Mouse (Mus musculus): ENCODE results near the gene Cabin1.

The Cabin1 gene

DNA sequence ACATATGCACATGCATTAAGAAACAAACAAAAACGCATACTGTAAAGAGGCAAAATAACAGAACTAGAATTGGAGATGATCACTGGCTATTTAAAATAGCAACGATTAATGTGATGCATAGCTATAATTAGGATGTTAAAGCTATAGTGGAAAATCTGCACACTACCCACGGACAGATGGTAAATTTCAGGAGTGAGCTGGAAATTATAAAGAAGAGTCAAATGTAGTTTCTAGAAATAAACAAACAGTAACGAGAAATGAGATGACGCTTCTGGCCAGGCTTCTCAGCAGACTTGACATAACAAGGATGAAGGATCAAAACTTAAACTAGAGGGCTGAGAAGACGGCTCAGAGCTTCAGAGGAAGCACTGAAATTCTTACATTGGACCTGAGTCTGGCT is 62.9 kb downstream of the Cabin1 start:
- DNase-seq (ENCODE audit: low read depth): no peak

DNA sequence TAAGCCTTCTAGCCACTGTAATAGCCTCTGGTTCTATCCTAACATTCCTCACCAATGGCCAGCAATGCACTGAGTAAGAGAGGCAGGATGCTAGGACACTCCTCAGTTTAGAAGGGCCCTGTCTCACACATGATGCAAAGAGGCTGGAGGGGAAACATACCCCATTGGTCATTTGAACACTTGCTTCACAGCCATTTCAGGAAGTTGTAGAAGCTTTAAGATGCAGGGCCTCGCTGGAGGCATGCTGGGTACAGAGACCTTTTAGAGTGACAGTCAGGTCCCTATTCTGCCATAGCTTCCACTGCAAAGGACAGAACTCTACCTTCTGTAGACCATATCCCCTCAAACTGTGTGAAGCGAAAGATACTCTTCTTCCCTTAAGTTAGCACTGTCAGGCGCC is 66.4 kb downstream of the Cabin1 start:
- no peak for DNase-seq (ENCODE audit: low read depth)

- peak; percentile 90 for DNase-seq (ENCODE audit: low read depth)
Observed at GRCm38 (mm10) chr10:75696597-75697355, 67.4 kb downstream of the Cabin1 start.

GRCm38 (mm10) chr10:75695521-75695920 is 68.6 kb downstream of the Cabin1 start:
- DNase-seq (ENCODE audit: low read depth): no peak

- DNase-seq (ENCODE audit: low read depth): no peak
Observed at GRCm38 (mm10) chr10:75695078-75695477, 69.1 kb downstream of the Cabin1 start.

DNA sequence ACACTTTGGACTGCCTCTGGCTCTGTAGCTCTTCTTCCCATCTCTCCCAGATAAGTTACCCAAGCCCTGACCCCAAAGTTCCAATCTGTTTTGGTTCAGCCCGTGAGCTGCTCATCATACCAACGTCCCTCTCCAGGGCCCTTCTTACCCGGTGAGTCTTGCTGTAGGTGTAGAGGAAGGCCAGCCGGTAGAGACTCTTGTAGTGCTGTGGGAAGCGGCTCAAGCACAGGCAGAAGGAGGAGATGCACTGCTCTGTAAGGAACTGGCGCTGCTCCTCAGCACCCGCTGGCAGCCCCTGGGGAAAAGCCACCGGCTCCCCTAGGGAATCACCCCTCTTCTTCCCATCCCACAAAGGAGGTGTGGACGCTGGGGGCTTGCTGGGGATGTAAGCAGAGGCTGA is 69.6 kb downstream of the Cabin1 start:
- DNase-seq (ENCODE audit: low read depth): no peak

DNA sequence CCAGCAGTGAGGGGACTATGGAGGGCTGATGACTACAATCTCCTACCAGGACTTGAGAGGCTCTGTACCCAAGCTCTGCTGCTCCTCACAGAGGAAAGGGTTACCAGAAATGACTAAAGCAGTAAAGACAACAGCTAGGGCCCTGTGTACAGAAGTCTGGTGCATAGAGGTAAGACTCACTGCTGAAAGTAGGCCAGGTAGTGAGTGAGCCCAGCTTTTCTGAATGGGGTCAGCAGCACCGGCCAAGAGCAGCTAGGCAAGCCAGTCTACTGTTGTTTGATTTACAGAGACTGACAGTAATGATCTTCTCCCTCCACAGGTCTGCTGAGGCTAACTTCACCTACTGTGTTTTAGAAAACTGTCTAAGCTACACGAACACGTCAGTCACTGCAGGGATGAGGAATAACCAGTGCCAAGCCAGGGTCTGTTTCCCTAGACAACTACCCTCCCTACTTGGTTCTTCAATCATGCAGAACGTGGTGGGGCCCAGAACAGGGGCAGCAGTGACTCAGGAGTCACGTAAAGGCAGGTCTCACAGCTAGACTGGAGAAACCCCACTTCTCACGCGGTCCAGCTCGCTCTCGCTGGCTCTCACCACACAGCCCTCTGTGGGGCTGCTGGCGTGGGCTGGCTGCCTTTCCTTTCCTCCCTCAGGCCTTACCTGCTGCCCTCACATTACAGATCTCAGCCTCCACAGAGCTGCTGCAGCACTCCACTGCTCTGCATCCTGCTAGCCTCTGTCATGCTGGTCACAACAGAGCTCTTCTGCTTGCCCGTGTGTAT is 70.5 kb downstream of the Cabin1 start:
- DNase-seq (ENCODE audit: low read depth): no peak

DNA sequence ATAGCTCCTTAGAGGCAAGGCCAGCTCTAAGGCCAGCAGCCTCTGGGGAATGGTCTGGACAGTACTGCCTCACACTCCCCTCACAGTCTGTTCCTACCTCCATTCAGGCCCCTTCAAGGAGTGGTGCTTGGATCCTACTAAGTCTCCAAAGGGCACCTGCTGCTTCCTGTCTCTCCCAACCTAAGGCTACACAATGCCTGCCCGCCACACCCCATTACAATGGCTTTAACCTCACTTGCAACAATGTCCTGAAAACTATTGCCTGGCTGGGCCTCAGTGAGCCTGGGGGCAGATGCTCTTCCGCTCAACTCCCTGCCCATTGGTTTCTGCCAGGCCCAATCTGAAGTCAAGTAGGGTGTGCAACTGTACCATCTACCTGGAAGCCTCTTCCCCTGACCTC is 75.5 kb downstream of the Cabin1 start:
- DNase-seq (ENCODE audit: low read depth): no peak

DNA sequence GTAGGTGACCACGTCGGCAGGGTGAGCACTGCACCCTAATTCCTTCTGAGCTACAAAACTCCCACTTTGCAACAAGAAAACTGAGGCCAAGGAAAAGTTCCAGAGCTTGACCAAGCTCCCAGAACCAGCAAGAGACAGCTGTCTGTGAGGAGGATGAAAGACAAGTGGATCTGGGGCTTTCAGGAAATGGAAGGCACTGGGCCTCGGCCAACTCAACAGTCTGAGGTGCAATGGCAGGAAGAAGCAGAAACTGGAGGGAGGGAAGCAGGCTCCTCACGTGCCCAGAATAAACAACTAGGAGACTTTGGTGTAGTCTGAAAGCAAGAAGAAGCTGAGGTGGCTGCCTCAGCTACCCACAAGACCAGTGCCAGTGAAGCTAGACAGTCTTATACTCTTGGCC is 77.4 kb downstream of the Cabin1 start:
- no peak for DNase-seq (ENCODE audit: low read depth)

DNA sequence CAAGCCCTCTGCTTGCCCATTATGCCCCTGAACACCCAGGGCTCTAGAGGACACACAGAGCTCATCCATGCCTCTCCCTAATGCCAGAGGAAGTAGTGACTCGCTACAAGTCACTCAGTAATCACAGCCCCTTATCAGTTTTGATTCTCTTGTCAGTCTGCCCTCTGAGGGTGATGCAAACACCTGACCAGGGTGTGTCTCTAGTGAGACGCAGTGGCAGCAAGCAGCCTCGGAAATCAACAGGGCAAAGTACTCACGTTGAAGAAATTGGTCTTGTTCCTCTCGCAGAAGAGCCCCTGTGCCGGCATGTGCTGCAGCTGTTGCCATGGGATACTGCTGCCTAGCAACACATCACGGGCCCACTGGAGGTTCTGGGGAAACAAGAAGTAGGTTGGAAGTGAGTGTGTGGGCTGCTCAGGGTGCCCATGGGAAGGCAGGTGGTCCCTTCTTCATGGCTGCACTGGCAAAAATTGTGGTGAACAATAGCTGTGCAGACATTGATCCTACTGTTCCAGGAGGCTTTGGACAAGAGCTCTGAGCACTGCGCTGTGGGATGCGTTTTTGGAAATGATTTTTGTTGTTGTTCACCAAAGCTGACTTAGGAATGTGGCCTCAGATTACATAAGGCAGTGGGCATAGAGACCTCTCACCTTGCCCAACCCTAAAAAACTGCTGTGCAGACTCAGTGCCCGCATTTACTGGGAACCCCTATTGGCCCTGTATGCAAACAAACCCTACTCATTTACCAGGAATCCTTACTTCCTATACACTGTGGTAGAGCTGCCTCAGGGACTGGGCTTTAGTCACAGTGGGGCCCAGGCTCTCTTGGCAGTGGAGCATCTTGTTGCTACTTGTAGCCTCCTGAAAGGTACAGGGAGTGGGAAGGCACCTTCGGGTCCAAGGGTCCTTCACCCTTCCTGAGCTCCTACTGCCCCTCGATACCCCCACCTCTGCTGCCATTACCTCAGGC is 79.8 kb downstream of the Cabin1 start:
- DNase-seq (ENCODE audit: low read depth): no peak

DNA sequence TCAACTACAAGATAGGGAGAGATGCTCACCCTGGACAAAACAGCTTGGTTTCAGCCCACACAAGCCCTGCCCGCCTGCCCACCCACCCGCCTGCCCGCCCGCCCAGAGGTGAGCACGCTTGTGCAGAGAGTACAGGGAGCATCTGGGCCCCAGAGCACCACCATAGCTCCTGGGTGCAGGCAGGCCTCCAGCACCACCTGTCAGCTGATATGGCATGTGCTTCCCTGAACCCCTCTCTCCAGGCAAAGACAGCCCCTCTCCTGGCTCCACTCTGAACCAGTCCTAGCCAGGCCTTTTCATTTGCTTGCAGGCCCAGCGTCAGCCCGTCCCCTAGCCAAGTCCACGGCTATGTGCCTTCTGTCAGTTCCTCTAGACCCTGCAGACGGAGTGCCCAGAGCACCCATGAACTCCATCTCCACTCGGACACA is 83.6 kb downstream of the Cabin1 start:
- DNase-seq (ENCODE audit: low read depth): no peak

DNA sequence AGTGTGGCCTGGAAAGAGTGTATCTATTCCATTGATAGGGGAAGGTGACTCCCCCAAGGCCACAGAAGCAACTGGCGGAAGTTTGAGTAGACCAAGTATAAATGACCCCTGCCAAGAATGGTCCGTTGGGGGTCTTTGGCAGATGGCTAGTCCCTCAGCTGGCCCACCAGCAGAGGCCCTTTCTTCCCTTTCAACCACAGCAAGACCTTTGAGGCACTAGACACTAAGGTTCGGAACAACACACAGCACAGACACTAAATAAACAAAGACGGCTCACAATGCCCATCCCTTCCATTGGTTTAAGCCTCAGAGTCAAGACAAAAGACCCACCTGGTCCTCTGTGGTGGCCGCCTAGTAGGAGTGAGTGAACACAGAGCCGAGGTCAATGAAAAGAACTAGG is 84.9 kb downstream of the Cabin1 start:
- no peak for DNase-seq (ENCODE audit: low read depth)

DNA sequence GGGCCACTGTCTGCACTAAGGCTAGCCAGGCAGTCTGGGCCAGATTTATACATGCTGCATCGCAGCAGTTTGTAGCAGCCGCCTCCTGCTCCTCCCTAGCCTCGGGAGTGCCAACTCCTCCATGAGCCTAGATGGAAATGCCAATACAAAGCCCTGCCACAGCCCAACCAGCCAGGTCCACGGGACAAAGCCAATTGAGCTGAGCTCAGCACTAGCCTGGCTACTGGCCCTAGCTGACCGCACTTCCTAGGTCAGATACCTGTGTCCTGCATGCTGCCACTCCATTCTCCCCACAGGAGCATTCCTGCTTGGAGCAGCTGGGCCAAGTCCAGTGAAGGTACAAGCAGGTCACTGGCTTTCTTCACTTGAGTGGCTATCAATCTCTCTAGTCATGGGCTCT is 86.2 kb downstream of the Cabin1 start:
- DNase-seq (ENCODE audit: low read depth): no peak

DNA sequence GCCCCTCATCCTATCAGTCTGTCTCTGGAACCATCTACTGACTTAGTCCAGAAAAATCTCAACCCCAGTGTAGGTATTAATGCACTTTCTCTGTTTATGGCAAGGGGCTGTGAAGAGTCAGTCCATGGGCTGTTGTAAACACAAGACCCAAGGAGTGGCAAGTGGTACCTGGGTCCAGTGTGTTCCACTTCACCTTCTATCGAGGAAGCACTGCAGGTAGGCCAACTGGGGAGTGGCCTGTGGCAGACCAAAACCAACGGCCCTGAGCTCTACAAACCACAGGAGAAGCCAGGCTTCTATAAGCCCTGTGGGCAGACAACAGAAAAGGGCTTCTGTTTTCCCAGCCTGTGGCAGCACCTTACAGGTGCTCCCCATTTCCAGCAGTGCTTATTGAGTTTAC is 86.6 kb downstream of the Cabin1 start:
- no peak for DNase-seq (ENCODE audit: low read depth)

DNA sequence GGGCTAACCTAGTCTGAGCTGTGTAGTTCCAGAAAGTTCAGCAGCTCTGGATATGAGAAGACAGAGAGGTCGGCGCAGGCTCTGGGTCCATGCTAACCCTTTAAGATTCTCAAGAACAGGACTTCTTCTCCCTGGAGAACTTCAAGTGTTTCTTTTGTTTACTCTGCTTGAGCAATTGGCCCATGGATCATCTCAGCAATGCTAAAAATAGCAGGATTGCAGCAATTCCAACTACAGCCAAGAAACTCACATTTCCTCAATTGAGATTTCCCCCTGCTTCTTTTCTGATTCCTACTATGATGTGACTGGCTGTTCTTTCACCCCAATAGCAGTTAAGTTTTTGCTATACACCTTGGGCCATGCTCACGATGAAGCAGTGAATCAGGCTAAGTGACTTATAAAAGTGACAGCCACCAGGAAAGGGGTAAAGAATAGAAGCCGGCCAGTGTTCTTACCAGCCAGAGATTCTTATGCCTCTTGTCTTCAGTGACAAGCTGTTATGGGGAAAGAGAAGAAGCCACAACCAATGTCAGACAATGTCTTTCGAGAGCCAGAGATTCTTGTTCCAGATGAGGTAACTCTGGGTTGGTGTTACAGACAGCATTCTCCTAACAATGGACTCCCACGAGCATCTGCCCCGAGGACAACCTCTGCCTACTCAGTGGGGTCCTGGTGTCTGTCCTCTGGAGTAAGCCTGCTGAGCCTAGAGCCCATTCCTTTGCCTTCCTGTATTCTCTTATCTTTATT is 87.1 kb downstream of the Cabin1 start:
- DNase-seq (ENCODE audit: low read depth): no peak

DNA sequence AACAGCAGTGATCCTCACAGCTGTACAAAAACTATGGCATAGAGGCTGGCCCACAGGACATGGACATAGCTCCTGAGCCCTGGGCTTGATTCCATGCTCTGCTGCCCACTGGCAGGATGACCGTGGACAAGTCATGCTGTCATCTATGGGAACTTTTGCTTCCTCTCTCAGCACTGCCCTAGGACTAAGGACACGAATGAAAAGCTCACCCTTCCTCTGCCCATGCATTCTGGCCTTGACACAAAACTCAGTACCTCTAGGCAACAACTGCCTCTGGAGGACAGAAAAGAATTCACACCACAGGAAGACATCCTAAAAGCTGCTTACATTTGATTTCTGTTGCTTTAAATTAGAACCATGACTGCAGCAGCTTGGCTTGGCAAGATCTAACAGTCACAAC is 87.9 kb downstream of the Cabin1 start:
- DNase-seq (ENCODE audit: low read depth): no peak

GRCm38 (mm10) chr10:75675594-75675993 is 88.5 kb downstream of the Cabin1 start:
- DNase-seq (ENCODE audit: low read depth): no peak

DNA sequence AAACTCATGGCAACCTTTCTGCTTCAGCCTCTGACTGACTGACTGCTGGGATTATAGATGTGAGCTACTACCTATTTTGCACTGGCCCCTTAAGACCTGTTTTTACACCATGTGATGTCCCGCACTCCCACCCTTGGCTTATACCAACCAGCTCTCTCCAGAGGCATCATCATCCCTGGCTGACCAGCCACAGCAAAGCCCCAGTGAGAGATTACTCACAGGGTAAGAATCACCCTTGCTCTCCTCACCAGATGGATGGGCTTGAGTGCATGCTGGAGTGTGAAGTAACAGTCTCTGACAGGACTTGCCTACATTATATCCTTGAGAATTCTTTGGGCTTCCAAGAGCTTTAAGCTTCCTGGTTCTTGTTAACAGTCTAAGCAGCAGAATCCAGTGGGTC is 94.2 kb downstream of the Cabin1 start:
- DNase-seq (ENCODE audit: low read depth): no peak

DNA sequence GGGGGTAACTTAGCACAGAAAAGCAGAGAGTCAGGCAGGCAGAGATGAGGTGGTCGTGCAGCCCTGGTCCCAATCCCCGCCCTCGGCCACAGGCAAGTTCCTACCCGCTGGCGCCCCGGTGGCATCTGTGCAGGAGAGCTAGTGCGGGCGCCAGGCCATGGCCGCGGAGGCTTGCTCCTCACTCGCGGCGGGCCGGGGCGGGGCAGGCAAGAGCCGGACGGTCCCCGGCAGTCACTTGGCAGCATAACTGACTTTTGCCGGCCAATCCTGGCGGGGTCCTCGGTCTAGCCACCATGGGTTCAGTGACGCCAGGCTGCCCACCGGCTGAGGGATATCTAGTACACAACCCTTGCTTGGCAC is 96.2 kb downstream of the Cabin1 start:
- peak; percentile 21 for DNase-seq (ENCODE audit: low read depth)

- DNase-seq (ENCODE audit: low read depth): peak; percentile 15
Observed at GRCm38 (mm10) chr10:75667115-75667910, 96.8 kb downstream of the Cabin1 start.

- no peak for DNase-seq (ENCODE audit: low read depth)
Observed at GRCm38 (mm10) chr10:75666451-75667030, 97.6 kb downstream of the Cabin1 start.

Measured in c-Kit-positive CD71-positive TER-119-negative erythroid progenitor cells, embryonic 14.5 days (primary cell).